Mouse (Mus musculus): ENCODE data around the gene Rnf113a2.

DNA sequence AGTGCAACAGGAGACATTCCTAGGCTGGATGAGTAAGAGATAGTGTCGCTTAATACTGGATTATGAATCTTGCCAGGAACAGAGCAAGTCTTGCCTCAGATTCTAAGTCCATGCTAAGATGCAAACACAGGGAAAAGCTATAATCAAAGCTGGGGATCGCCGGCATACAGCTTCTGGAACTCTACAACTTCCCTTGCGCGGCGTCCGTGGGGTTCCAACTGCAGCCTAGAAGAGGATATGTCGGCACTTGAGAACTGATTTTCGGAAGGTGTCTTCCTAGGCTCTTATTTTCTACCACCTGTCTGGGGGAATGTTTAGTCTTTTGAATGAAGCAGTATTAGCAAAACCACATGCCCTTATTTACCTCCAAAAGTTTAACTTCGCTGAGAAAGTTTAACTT is 32.9 kb downstream of the Rnf113a2 start:
- TF ChIP-seq EP300 (optimal IDR thresholded peaks at IDR 0.05) (no peak), CTCF (IDR thresholded peaks at IDR 0.05; ENCODE audit: low read depth) (no peak)
